Mouse (Mus musculus): ENCODE data around the gene Nrd1. TPM values are rescaled to one million over a fixed set of nuclear protein-coding genes. Genes with fewer than 3 reads are reported as not detected.

Gene Nrd1
- polyA plus RNA-seq, 2 experiments: 50.1 to 133 TPM

DNA sequence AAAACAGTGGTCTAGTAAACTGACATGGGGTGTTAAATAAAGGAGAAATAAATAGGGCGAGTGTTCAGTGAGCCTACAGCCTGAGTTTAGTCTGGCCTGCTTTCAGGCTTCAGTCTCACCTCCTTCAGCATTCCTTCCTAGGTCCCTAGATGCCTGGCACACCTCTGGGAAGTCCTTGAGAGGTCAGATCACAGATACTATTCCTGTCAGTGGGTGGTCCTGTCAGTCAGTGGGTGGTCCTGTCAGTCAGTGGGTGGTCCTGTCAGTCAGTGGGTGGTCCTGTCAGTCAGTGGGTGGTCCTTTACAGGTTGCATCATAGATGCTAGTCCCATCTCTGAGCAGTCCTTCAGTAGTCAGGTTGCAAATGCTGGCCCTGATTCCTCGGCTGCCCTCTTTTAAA lies 11.0 kb upstream of the Nrd1 start:
- Histone ChIP-seq H3K27me3 (ENCODE audit: control insufficient read depth, insufficient read depth, low read length) (no peaks in the 10 kb centered on the region), H3K4me1 (ENCODE audit: control insufficient read depth, insufficient read depth, low read length) (no peaks in the 10 kb centered on the region), H3K27ac (replicated peaks; ENCODE audit: low read depth, low read length) (no peak overlapping the region), H3K4me2 (replicated peaks; ENCODE audit: low read depth, low read length, severe bottlenecking) (no peak overlapping the region), H3K9me3 (ENCODE audit: control insufficient read depth, low read length) (no peaks in the 10 kb centered on the region), H3K4me3 (replicated peaks; ENCODE audit: low read length) (no peak overlapping the region), H3K36me3 (ENCODE audit: control insufficient read depth, insufficient read depth, low read length) (no peaks in the 10 kb centered on the region), H3K9ac (ENCODE audit: low read depth, low read length, severe bottlenecking) (no peak overlapping the region)
- ATAC-seq (ENCODE audit: low FRiP score, low read depth) (no peak), DNase-seq (ENCODE audit: low spot score) (no peak)
- TF ChIP-seq POLR2A (IDR thresholded peaks at IDR 0.05; ENCODE audit: borderline replicate concordance, extremely low read depth, insufficient read depth, insufficient read length): no peak
- WGBS: 70% methylated on average over 2 of the region's 2 CpGs

DNA sequence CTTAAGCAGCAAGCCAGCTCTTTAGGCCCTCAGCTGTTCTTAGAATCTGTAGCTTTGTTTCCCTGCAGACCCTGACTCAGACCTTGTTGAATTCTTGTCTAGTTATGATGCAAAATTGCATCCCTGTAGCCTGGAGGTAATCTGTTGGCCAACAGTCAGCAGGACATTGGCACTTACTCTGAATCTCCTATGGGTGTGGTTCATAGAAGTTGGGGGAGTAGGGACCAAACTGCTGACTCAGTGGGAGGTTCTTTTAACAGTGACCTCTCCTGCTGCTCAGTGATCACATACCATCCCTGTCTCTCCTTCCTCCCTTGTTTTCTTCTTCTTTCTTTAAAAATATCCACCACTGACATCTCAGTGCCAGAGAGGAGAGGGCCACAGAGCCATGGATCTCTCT lies 10.4 kb upstream of the Nrd1 start:
- no peak overlapping the region for H3K4me2 ChIP-seq (replicated peaks; ENCODE audit: low read depth, low read length, severe bottlenecking)

DNA sequence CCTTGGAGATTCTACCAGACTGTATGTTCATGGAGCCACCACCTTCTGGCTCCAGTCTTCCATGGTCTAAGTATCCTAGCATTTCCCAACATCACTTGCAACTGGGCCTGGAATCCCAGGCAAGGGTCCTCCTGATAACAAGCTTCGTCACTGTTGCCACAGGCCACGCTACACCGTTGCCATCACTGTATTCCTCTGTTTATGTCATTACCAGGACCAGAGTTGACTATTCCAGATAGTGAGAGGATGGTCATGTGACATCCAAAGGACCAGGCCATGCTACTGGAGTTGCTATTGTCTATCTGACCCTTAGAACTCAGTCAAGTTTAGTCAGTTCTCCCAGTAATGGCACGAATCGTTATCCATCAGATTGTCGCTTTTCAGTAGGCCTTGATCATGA lies 9.9 kb upstream of the Nrd1 start:
- TF ChIP-seq POLR2A (IDR thresholded peaks at IDR 0.05; ENCODE audit: borderline replicate concordance, extremely low read depth, insufficient read depth, insufficient read length): no peak
- Histone ChIP-seq H3K4me2 (replicated peaks; ENCODE audit: low read depth, low read length, severe bottlenecking) (no peak overlapping the region), H3K9me3 (ENCODE audit: control insufficient read depth, low read length) (no peaks in the 10 kb centered on the region), H3K4me3 (replicated peaks; ENCODE audit: low read length) (no peak overlapping the region), H3K4me1 (ENCODE audit: control insufficient read depth, insufficient read depth, low read length) (no peaks in the 10 kb centered on the region), H3K27ac (replicated peaks; ENCODE audit: low read depth, low read length) (no peak overlapping the region), H3K36me3 (ENCODE audit: control insufficient read depth, insufficient read depth, low read length) (no peaks in the 10 kb centered on the region), H3K9ac (ENCODE audit: low read depth, low read length, severe bottlenecking) (no peak overlapping the region), H3K27me3 (ENCODE audit: control insufficient read depth, insufficient read depth, low read length) (no peaks in the 10 kb centered on the region)
- 92% methylated on average over 6 of the region's 6 CpGs for WGBS
- DNase-seq (ENCODE audit: low spot score) (no peak), ATAC-seq (ENCODE audit: low FRiP score, low read depth) (no peak)

More for the DNA sequence above, 10.4 kb upstream of the Nrd1 start:
- H3K9ac ChIP-seq (ENCODE audit: low read depth, low read length, severe bottlenecking): no peak overlapping the region
- no peak for ATAC-seq (ENCODE audit: low FRiP score, low read depth)
- no peak overlapping the region for H3K27ac ChIP-seq (replicated peaks; ENCODE audit: low read depth, low read length)
- no peak for TF ChIP-seq POLR2A (IDR thresholded peaks at IDR 0.05; ENCODE audit: borderline replicate concordance, extremely low read depth, insufficient read depth, insufficient read length)
- no peaks in the 10 kb centered on the region for H3K27me3 ChIP-seq (ENCODE audit: control insufficient read depth, insufficient read depth, low read length)
- H3K9me3 ChIP-seq (ENCODE audit: control insufficient read depth, low read length): no peaks in the 10 kb centered on the region
- no peak for DNase-seq (ENCODE audit: low spot score)
- H3K36me3 ChIP-seq (ENCODE audit: control insufficient read depth, insufficient read depth, low read length): no peaks in the 10 kb centered on the region
- H3K4me3 ChIP-seq (replicated peaks; ENCODE audit: low read length): no peak overlapping the region
- H3K4me1 ChIP-seq (ENCODE audit: control insufficient read depth, insufficient read depth, low read length): no peaks in the 10 kb centered on the region

DNA sequence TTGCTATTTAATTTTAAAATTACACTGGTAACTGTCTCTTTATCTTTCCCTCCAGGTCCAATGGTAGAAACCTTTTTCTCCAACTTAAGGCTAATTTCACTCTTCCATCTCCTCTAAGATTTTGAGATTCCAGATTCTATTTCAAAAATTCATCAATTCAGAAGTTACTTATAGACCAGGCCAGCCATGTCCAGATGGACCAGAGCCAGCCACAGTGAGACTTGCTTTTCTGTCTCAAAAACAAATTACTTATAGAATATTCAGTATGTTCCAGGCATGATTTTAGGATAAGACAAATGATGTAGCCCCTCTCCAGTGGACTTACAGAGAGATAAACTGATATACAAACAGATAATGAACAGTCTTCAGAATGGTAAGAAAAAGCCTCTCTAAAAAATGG lies 8.6 kb upstream of the Nrd1 start:
- H3K9me3 ChIP-seq (ENCODE audit: control insufficient read depth, low read length): no peaks in the 10 kb centered on the region
- DNase-seq (ENCODE audit: low spot score): no peak
- H3K27ac ChIP-seq (replicated peaks; ENCODE audit: low read depth, low read length): no peak overlapping the region
- no peaks in the 10 kb centered on the region for H3K27me3 ChIP-seq (ENCODE audit: control insufficient read depth, insufficient read depth, low read length)
- no peak overlapping the region for H3K9ac ChIP-seq (ENCODE audit: low read depth, low read length, severe bottlenecking)
- no peak for ATAC-seq (ENCODE audit: low FRiP score, low read depth)
- H3K4me1 ChIP-seq (ENCODE audit: control insufficient read depth, insufficient read depth, low read length): no peaks in the 10 kb centered on the region
- no peak overlapping the region for H3K4me2 ChIP-seq (replicated peaks; ENCODE audit: low read depth, low read length, severe bottlenecking)
- no peak for TF ChIP-seq POLR2A (IDR thresholded peaks at IDR 0.05; ENCODE audit: borderline replicate concordance, extremely low read depth, insufficient read depth, insufficient read length)
- H3K4me3 ChIP-seq (replicated peaks; ENCODE audit: low read length): no peak overlapping the region
- no peaks in the 10 kb centered on the region for H3K36me3 ChIP-seq (ENCODE audit: control insufficient read depth, insufficient read depth, low read length)

DNA sequence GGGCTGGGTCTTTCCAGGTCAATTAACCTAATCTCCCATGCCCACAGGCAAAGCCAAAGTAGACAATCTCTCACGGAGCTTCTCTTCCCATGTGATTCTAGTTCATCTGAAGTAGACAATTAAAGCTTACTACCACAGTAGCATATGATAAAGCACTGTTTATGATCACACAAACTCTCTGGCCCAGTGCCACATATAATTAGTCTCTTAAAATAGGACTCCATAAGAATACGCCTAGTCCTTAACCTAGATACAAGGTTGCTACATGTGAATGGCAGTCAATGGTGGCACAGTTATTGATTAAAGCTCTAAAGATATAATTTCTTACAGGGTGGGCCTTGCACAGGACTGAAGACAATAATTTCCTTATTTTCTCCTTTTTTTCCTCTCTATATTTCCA lies 7.5 kb upstream of the Nrd1 start:
- DNase-seq (ENCODE audit: low spot score): no peak
- ATAC-seq (ENCODE audit: low FRiP score, low read depth): no peak
- Histone ChIP-seq H3K27ac (replicated peaks; ENCODE audit: low read depth, low read length) (no peak overlapping the region), H3K9ac (ENCODE audit: low read depth, low read length, severe bottlenecking) (no peak overlapping the region), H3K4me1 (ENCODE audit: control insufficient read depth, insufficient read depth, low read length) (no peaks in the 10 kb centered on the region), H3K36me3 (ENCODE audit: control insufficient read depth, insufficient read depth, low read length) (no peaks in the 10 kb centered on the region), H3K4me2 (replicated peaks; ENCODE audit: low read depth, low read length, severe bottlenecking) (no peak overlapping the region), H3K4me3 (replicated peaks; ENCODE audit: low read length) (no peak overlapping the region), H3K9me3 (ENCODE audit: control insufficient read depth, low read length) (no peaks in the 10 kb centered on the region), H3K27me3 (ENCODE audit: control insufficient read depth, insufficient read depth, low read length) (no peaks in the 10 kb centered on the region)
- no peak for TF ChIP-seq POLR2A (IDR thresholded peaks at IDR 0.05; ENCODE audit: borderline replicate concordance, extremely low read depth, insufficient read depth, insufficient read length)
- 53% methylated on average over 2 of the region's 2 CpGs for WGBS

- Histone ChIP-seq H3K27ac (replicated peaks; ENCODE audit: low read depth, low read length) (peak overlapping the region; percentile 82), H3K9me3 (ENCODE audit: control insufficient read depth, low read length) (no peaks in the 10 kb centered on the region), H3K27me3 (ENCODE audit: control insufficient read depth, insufficient read depth, low read length) (no peaks in the 10 kb centered on the region), H3K9ac (ENCODE audit: low read depth, low read length, severe bottlenecking) (peak overlapping the region; percentile 81), H3K4me3 (replicated peaks; ENCODE audit: low read length) (peak overlapping the region; percentile 74), H3K4me2 (replicated peaks; ENCODE audit: low read depth, low read length, severe bottlenecking) (peak overlapping the region; percentile 56), H3K4me1 (ENCODE audit: control insufficient read depth, insufficient read depth, low read length) (peaks cover 16% of the 10 kb centered on the region; the same call in 1 of the 2 replicates), H3K36me3 (ENCODE audit: control insufficient read depth, insufficient read depth, low read length) (peaks cover 5% of the 10 kb centered on the region; the same call in 1 of the 2 replicates)
- DNase-seq (ENCODE audit: low spot score): peak; percentile 5
- TF ChIP-seq POLR2A (IDR thresholded peaks at IDR 0.05; ENCODE audit: borderline replicate concordance, extremely low read depth, insufficient read depth, insufficient read length): no peak
- ATAC-seq (ENCODE audit: low FRiP score, low read depth): no peak; the same call in 1 of the 2 replicates
- WGBS: 0% methylated on average over 18 of the region's 18 CpGs
Observed at GRCm38 (mm10) chr4:109000961-109001360, 506 bp downstream of the Nrd1 start.

All from limb, embryonic 14.5 days (tissue).